Mouse (Mus musculus): ENCODE results near the gene Draxin. TPM values are rescaled to one million over a fixed set of nuclear protein-coding genes. Genes with fewer than 3 reads are reported as not detected.
A peak's percentile ranks its signal among the peaks of the same experiment; 100 is the strongest.

The Draxin gene
- total RNA-seq, 1 experiment from 2014 or later, result not detected

DNA sequence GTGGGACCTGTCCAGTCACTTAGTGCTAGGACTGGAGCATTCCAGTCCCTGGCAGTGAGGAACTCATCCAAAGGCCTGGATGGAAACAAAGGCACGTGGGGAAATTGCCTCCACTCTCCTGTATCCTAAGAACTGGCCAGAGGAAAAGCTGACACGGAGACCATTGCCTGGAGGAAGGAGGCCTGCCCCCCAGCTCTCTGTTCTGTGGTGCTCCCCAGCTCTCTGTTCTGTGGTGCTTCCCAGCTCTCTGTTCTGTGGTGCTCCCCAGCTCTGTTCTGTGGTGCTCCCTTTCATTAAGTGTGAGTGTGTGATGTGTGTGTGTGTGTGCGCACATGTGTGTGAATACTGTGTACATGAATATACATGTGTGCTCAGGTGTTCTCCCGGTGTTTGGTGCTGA is 35.4 kb downstream of the Draxin start:
- ATAC-seq (replicated peaks in 1 of 2; ENCODE audit: insufficient read depth in 1 of 2, low FRiP score in 2 of 2, low TSS enrichment in 1 of 2, low read depth in 1 of 2, poor library complexity in 2 of 2, severe bottlenecking in 2 of 2), result no peak

DNA sequence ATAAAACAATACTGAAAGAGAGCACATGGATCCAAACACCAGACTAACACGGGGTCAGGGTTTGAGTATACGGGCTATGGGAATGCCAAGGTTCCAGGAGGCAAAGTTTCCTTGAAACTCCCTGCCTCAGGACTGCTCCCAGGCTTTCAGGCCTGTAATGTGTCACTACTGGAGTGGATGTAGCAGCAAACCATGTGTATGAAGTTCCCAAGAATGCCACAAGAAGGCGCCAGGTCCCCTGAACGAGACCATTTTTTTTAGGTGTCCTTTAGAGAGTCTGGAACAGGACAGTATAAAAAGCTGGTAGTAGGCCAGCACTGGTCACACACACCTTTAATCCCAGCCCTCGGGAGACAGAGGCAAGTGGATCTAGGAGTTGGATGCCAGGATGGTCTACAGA is 36.3 kb downstream of the Draxin start:
- no peak for ATAC-seq (replicated peaks in 1 of 2; ENCODE audit: insufficient read depth in 1 of 2, low FRiP score in 2 of 2, low TSS enrichment in 1 of 2, low read depth in 1 of 2, poor library complexity in 2 of 2, severe bottlenecking in 2 of 2)

- ATAC-seq (replicated peaks in 1 of 2; ENCODE audit: insufficient read depth in 1 of 2, low FRiP score in 2 of 2, low TSS enrichment in 1 of 2, low read depth in 1 of 2, poor library complexity in 2 of 2, severe bottlenecking in 2 of 2), result no peak
These were observed 37.8 kb downstream of the Draxin start for GRCm38 (mm10) chr4:148092551-148093271.

- ATAC-seq (replicated peaks in 1 of 2; ENCODE audit: insufficient read depth in 1 of 2, low FRiP score in 2 of 2, low TSS enrichment in 1 of 2, low read depth in 1 of 2, poor library complexity in 2 of 2, severe bottlenecking in 2 of 2), result no peak
These were observed 39.3 kb downstream of the Draxin start for GRCm38 (mm10) chr4:148091181-148091580.

DNA sequence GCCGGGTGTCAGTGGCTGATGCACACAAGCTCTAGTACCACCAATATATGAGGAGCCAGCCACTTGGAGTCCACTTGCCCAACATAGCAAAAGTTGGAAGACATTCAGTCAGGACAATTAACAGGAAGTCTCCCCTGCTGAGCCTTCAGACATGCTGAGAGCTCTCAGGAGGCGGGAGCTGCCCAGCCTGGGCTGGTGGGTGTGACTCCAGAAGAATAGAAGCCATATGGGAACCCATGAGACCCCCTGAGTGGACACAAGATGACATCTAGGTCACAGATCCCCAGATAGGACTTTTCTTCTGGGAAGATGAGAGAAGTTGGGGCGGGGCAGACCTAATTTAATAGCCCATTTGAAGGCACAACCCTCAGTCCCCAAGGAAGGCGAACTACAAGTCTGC is 41.3 kb downstream of the Draxin start:
- ATAC-seq (replicated peaks in 1 of 2; ENCODE audit: insufficient read depth in 1 of 2, low FRiP score in 2 of 2, low TSS enrichment in 1 of 2, low read depth in 1 of 2, poor library complexity in 2 of 2, severe bottlenecking in 2 of 2), result no peak

DNA sequence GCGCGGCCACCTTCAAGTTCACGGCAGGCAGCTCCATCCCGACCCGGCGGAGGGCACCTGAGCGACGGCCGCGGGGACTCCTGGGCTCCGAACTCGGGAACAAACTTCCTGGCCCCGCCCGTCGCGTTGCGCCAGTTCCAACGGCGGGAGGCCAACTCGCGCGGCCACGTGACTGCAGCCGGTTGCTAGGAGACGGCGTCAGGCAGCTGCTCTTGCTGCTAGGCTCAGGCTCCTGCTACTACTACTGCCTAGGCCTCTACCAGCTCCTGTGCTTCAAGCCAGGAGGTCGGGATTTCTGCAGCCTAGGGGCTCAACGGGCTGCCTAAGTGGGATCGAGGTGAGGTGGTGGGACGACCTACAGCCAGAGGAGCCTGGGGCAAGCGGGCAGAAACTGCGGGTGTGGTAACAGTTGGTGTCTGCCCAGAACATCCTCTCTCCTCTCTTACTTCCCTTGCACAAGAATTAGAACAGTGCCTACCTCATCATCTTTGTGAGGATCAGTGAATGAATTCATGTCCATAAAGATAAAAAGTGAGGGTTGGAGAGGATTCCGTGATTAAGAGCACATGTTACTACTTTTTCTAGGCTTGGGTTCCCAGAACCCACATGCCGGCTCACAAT is 42.5 kb downstream of the Draxin start, which contains the start of gene Agtrap:
Agtrap (minus strand) TSS at position 125 of the 621 bp plus-strand sequence.
- ATAC-seq (replicated peaks in 1 of 2; ENCODE audit: insufficient read depth in 1 of 2, low FRiP score in 2 of 2, low TSS enrichment in 1 of 2, low read depth in 1 of 2, poor library complexity in 2 of 2, severe bottlenecking in 2 of 2), result peak; percentile 63 to 81

DNA sequence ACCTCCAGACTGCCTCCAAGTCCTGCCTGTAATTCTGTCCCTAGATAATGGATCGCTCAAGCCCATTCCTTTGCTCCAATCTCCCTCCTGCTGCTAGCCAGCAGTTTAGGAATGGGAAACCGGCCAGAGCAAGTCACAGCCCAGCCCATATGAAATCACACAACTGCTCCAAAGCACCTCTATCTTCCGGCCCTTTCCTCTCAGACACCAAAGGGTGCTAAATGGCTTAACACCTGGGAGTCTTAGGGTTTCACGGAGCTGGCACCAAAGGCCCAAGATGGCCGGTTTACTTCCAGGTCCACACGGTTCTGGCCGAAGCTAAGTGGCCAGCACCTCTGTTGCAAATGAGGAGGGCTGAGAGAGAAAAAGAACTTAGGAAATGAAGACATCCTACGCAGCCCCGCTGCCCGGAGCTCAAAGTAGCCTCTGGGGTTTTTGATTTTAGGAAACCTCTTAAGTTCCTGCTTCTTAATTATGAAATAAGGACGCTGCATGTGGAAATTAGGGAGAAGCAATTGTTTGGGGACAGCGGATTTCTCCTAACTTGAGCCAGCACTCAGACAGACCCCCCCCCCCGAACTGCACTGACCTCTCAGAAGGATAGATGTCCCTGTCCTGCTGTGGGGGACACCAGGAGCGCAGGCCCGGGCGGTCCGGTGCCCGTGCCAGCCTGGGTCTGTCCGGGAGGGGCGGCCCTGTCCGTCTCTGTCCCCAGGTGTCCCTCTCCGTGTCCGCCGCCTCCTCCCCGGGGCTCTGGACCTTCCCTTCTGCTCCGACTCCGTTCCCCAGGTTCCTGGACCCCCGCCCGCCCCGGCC is 43.2 kb downstream of the Draxin start:
- peak in 1 of 2 experiments; percentile 6; a peak in 1 of 4 replicates for ATAC-seq (replicated peaks in 1 of 2; ENCODE audit: insufficient read depth in 1 of 2, low FRiP score in 2 of 2, low TSS enrichment in 1 of 2, low read depth in 1 of 2, poor library complexity in 2 of 2, severe bottlenecking in 2 of 2)

- ATAC-seq (replicated peaks in 1 of 2; ENCODE audit: insufficient read depth in 1 of 2, low FRiP score in 2 of 2, low TSS enrichment in 1 of 2, low read depth in 1 of 2, poor library complexity in 2 of 2, severe bottlenecking in 2 of 2), result no peak
These were observed 44.6 kb downstream of the Draxin start for GRCm38 (mm10) chr4:148085907-148086305.

DNA sequence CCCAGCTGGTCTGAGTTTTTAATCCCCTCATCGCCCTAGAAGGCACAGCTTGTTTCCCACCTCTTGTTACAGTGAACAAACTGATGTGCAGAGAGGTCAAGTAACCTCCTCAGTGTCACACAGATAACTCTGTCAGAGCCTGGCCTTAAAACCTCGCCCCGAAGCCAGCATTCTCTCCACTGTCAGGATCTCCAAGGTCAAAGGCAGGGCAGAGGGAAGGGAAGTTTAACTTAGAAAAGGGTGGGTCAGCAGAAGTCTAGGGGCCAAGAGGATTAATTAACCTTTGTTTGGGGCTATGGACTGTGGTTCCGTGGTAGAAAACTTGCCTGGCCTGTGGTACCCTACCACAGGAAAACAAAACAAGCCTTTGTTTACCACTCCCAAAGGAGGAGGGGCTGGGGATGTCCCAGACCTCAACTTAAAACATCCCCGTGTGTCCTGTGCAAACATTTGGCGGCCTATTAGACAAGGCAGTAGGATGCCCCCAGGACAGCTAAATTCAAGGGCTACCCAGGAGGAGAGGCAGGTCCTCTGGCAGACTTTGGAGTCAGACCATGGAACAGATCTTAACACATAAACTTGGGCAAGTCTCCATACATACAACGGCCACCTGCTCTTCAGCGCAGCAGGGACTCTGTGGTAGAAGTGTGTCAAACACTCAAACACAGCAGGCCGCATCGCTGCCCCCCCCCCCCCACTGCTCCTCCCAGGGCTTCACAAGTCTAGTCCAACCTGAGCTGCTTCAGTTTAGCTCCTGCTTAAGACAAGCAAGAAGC is 45.2 kb downstream of the Draxin start:
- no peak for ATAC-seq (replicated peaks in 1 of 2; ENCODE audit: insufficient read depth in 1 of 2, low FRiP score in 2 of 2, low TSS enrichment in 1 of 2, low read depth in 1 of 2, poor library complexity in 2 of 2, severe bottlenecking in 2 of 2)

DNA sequence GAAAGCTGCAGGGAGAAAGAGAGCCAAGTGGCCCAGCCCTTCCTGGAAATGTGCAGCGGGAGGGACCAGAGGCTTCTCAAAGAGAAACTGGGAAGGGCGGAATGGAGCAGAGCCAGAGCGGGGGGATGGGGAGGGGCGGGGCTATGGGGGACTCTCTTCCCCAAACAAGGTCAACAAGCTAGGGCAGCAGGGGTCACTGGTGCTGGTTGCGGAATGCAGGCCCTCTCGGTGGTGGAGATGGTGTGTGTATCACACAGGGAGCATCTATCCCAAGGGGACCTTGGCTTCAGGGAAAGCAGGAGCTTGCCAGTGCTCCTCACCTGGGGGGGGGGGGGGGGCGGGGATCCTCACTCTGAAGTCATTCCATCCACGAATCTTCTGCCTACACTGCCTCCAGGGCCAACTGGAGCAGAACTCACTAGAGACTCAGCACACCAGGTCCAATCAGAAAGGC is 46.2 kb downstream of the Draxin start:
- no peak for ATAC-seq (replicated peaks in 1 of 2; ENCODE audit: insufficient read depth in 1 of 2, low FRiP score in 2 of 2, low TSS enrichment in 1 of 2, low read depth in 1 of 2, poor library complexity in 2 of 2, severe bottlenecking in 2 of 2)

DNA sequence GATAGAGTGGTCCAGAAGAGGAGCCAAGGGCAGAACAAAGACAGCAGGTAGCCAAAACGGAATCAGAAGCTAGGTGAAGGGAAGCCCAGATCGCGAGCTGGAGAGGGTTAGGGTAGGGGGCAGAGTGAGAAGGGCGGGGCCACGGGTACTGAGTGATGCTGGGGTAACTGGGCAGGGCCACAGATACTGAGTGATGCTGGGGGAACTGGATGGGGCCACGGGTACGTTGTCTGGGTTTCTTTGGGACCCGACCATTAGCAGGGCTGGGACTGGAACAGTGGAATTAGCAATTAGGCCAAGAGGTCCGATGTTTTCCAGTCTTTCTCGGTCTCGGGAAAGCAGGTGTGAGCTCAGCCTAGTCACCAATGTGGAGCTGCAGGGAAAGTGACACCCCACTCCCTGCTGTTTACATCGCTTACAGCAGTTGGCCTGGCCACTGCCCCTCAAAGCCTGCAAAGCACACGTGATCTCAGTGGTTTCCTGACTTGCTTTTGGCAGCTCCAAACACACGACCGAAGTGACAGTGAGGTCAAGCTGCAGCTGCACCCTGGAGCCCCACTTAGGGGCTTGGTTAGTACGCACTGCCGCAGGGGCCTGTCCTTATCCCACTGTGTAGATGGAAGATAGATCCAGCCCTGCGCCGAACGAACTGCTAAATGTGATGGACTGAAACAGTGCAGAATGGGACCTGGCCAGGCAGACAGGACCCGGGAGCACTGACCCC is 47.2 kb downstream of the Draxin start:
- peak; percentile 59 to 60 for ATAC-seq (replicated peaks in 1 of 2; ENCODE audit: insufficient read depth in 1 of 2, low FRiP score in 2 of 2, low TSS enrichment in 1 of 2, low read depth in 1 of 2, poor library complexity in 2 of 2, severe bottlenecking in 2 of 2)

DNA sequence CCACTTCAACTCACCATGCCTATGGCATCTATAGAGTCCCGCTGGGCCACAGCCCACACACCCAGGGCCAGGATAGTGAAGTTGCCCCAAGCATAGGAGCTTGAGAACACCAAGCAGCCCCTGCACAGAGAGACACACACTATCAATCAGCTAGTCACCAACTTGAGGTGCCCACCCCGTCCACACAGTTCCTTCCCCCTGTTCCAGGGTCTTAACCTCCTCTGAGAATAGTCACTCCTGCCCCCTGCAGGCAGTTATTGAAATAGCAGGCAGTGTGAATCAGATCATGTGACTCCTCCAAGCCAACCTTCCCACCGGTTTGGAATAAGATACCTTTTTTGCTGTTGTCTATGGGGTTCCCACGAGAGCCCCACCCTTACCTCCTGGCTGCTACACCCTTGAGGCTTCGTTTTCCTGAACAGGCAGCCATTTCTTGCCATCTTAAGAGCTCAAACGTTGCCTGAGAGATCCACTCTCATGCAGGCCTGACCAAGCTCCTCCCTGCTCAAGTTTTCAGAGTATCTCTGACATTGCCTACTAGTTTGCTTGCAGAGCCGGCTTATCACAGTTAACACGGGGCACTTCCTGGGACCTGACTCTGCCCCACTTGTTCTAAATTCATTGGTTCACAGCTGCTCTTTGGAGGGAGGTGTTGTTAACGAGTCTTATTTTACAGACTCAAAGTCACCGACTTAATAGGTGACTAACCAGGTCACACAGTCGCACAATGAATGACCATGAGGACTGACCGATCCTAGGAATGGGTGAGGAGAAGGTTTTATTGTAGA is 48.0 kb downstream of the Draxin start:
- peak; percentile 19 to 38; a peak in 3 of 4 replicates for ATAC-seq (replicated peaks in 1 of 2; ENCODE audit: insufficient read depth in 1 of 2, low FRiP score in 2 of 2, low TSS enrichment in 1 of 2, low read depth in 1 of 2, poor library complexity in 2 of 2, severe bottlenecking in 2 of 2)

DNA sequence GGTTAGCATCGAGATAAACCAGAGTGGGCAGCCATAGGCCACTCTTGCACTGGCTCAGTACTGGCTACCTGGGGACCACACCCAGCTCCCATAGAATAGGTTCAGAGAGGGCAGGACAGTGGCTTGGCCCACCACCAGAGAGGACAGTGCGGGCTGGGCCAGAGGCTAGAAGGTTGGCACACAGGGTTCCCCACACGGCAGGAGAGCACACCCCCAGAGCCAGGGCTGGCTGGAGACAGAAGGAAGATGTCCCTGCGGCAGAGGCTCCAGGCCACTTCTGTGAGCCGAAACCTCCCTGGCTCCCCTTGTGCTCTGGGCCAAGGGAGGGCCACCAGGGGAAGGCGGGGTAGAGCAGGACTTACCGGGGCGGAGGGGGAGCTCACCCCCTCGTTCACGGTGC is 49.3 kb downstream of the Draxin start:
- ATAC-seq (replicated peaks in 1 of 2; ENCODE audit: insufficient read depth in 1 of 2, low FRiP score in 2 of 2, low TSS enrichment in 1 of 2, low read depth in 1 of 2, poor library complexity in 2 of 2, severe bottlenecking in 2 of 2), result no peak

DNA sequence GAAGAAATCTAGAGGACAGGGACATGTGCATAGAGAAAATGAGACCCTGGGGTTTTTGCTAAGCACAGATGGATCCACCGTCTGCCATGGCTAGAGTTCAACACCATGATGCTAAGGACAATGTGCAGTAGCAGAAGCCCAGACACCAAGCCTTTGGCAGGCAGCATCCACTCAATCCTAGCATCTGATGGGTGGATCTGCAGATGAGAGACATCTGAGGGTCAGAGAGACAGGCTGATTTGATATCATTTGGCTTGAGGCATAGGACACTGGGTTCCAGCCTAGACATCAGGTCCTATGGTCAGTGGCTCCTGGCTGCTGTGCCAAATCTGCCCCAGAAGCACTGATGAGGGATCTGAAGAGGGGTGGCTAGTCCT is 49.9 kb downstream of the Draxin start:
- ATAC-seq (replicated peaks in 1 of 2; ENCODE audit: insufficient read depth in 1 of 2, low FRiP score in 2 of 2, low TSS enrichment in 1 of 2, low read depth in 1 of 2, poor library complexity in 2 of 2, severe bottlenecking in 2 of 2), result no peak

DNA sequence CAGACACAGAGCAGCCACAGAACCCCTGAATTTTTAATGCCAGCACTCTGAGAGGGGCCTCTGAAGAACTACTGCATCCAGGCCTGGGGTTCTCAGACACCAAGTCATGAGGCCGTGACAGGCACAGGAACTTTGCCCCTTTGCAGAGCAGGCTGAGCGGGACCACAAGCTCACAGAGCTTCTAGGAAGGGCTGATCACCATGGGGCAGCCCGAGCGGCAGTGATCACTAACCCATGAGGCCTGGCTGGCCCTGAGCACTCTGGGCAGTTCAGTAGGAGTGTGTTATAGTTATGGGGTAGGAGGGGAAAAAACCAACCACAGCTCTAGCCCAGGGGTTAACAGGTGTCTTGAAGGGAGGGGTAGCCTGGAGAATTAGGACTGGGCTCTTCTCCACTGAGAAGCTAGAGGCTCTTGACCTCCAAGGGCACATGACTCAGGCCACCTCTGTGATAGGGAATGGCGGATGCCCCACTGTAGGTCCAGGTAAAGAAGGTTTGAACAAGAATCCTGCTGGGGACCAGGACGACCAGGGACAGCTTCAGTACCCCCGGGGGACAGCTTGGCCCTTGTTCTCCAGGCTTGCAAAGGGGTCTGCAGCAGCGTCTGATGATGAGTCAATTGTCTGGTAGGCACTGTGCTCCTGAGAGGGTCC is 50.4 kb downstream of the Draxin start:
- no peak for ATAC-seq (replicated peaks in 1 of 2; ENCODE audit: insufficient read depth in 1 of 2, low FRiP score in 2 of 2, low TSS enrichment in 1 of 2, low read depth in 1 of 2, poor library complexity in 2 of 2, severe bottlenecking in 2 of 2)

GRCm38 (mm10) chr4:148079212-148079611 is 51.3 kb downstream of the Draxin start:
- no peak for ATAC-seq (replicated peaks in 1 of 2; ENCODE audit: insufficient read depth in 1 of 2, low FRiP score in 2 of 2, low TSS enrichment in 1 of 2, low read depth in 1 of 2, poor library complexity in 2 of 2, severe bottlenecking in 2 of 2)

Measured in hematopoietic stem cell, adult 5-6 weeks (primary cell).